Mouse (Mus musculus): ENCODE measurements around the gene Gm7929. TPM values are rescaled to one million over a fixed set of nuclear protein-coding genes. Genes with fewer than 3 reads are reported as not detected.
"Not testable (repeated sequence)": the region's sequence is repeated elsewhere in the genome, so short reads cannot be mapped to it uniquely, and the experiment has no call there.

Gm7929 gene
- not detected in 2 replicates for polyA plus RNA-seq (2015; fragmentation: Nextera tagmentation; extraction: Ambion mirVana)

- 100% methylated on average over 1 of the region's 1 CpGs for WGBS
- not testable (repeated sequence) for H3K9me3 ChIP-seq (ENCODE audit: control insufficient read depth, low read length); H3K36me3 ChIP-seq (ENCODE audit: control insufficient read depth, insufficient read depth); ATAC-seq; H3K9ac ChIP-seq (replicated peaks; ENCODE audit: low read depth, low read length); H3K27ac ChIP-seq (ENCODE audit: low read length); H3K4me2 ChIP-seq (ENCODE audit: low read length); H3K4me3 ChIP-seq (replicated peaks; ENCODE audit: low read length); H3K27me3 ChIP-seq (replicated peaks; ENCODE audit: control insufficient read depth, insufficient read depth, low read length); H3K4me1 ChIP-seq (replicated peaks; ENCODE audit: control insufficient read depth, insufficient read depth, low read length)
Measured at GRCm38 (mm10) chr14:41750514-41750913, at the start of gene Gm7929. TSS of gene Gm7929 (minus strand) at chr14:41750614.

DNA sequence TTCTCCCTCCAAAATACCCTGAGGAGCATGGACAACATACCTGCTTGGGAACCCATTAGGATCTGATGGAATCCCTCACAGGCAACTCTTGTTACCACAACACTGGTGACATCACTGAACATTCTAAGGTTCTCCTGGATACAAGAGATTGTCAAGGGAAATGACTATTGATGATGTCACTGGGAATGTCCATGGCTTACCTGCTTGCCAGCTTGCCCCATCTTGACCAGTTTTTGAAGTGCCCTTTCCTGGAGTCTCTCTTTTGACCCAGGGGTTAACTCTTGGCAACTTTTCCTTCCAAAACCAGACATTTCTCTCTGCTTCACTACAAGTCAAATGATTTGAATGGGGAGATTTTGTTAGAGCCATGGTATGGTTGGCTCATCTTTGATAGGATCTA, 21.9 kb upstream of the Gm7929 start, which contains the start of gene Gm47189:
Gene Gm47189, minus strand, starts transcription at position 101 of the 400 bp plus-strand sequence.
- H3K4me1 ChIP-seq (replicated peaks; ENCODE audit: control insufficient read depth, insufficient read depth, low read length); H3K9ac ChIP-seq (replicated peaks; ENCODE audit: low read depth, low read length); H3K4me2 ChIP-seq (ENCODE audit: low read length); H3K27ac ChIP-seq (ENCODE audit: low read length); H3K36me3 ChIP-seq (ENCODE audit: control insufficient read depth, insufficient read depth); H3K9me3 ChIP-seq (ENCODE audit: control insufficient read depth, low read length); ATAC-seq; H3K27me3 ChIP-seq (replicated peaks; ENCODE audit: control insufficient read depth, insufficient read depth, low read length); H3K4me3 ChIP-seq (replicated peaks; ENCODE audit: low read length): not testable (repeated sequence)

DNA sequence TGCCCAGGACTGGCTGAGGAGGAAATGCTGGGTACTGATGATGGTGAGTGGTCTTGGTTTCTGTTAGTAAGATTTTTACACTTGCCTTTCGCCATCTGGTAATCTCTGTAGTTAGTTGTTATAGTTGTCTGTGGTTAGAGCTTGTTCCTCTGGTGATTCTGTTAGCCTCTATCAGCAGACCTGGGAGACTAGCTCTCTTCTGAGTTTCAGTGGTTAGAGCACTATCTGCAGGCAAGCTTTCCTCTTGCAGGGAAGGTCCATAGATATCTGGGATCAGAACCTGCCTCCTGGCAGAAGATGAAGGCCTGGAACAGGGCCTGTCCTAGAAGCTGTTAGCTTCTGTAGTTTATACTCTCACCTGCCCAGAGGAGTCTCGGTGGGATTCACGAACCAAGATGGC, 5.5 kb upstream of the Gm7929 start:
- 90% methylated on average over 2 of the region's 3 CpGs for WGBS
- H3K9ac ChIP-seq (replicated peaks; ENCODE audit: low read depth, low read length); H3K4me3 ChIP-seq (replicated peaks; ENCODE audit: low read length); H3K4me1 ChIP-seq (replicated peaks; ENCODE audit: control insufficient read depth, insufficient read depth, low read length); H3K27ac ChIP-seq (ENCODE audit: low read length); ATAC-seq; H3K27me3 ChIP-seq (replicated peaks; ENCODE audit: control insufficient read depth, insufficient read depth, low read length); H3K4me2 ChIP-seq (ENCODE audit: low read length); H3K9me3 ChIP-seq (ENCODE audit: control insufficient read depth, low read length); H3K36me3 ChIP-seq (ENCODE audit: control insufficient read depth, insufficient read depth): not testable (repeated sequence)

GRCm38 (mm10) chr14:41723437-41723836, 27.0 kb downstream of the Gm7929 start:
- H3K9ac ChIP-seq (replicated peaks; ENCODE audit: low read depth, low read length); H3K27me3 ChIP-seq (replicated peaks; ENCODE audit: control insufficient read depth, insufficient read depth, low read length); H3K4me2 ChIP-seq (ENCODE audit: low read length); H3K4me3 ChIP-seq (replicated peaks; ENCODE audit: low read length); H3K4me1 ChIP-seq (replicated peaks; ENCODE audit: control insufficient read depth, insufficient read depth, low read length); H3K27ac ChIP-seq (ENCODE audit: low read length); H3K36me3 ChIP-seq (ENCODE audit: control insufficient read depth, insufficient read depth); H3K9me3 ChIP-seq (ENCODE audit: control insufficient read depth, low read length); ATAC-seq: not testable (repeated sequence)
- WGBS: 74% methylated on average over 17 of the region's 17 CpGs

GRCm38 (mm10) chr14:41717180-41717579, 33.2 kb downstream of the Gm7929 start:
- not testable (repeated sequence) for H3K27me3 ChIP-seq (replicated peaks; ENCODE audit: control insufficient read depth, insufficient read depth, low read length); H3K36me3 ChIP-seq (ENCODE audit: control insufficient read depth, insufficient read depth); H3K27ac ChIP-seq (ENCODE audit: low read length); H3K9me3 ChIP-seq (ENCODE audit: control insufficient read depth, low read length); H3K4me2 ChIP-seq (ENCODE audit: low read length); H3K9ac ChIP-seq (replicated peaks; ENCODE audit: low read depth, low read length); H3K4me1 ChIP-seq (replicated peaks; ENCODE audit: control insufficient read depth, insufficient read depth, low read length); H3K4me3 ChIP-seq (replicated peaks; ENCODE audit: low read length); ATAC-seq
- WGBS: 90% methylated on average over 1 of the region's 1 CpGs

- H3K9me3 ChIP-seq (ENCODE audit: control insufficient read depth, low read length); H3K27me3 ChIP-seq (replicated peaks; ENCODE audit: control insufficient read depth, insufficient read depth, low read length); H3K4me3 ChIP-seq (replicated peaks; ENCODE audit: low read length); H3K36me3 ChIP-seq (ENCODE audit: control insufficient read depth, insufficient read depth); H3K4me1 ChIP-seq (replicated peaks; ENCODE audit: control insufficient read depth, insufficient read depth, low read length); ATAC-seq; H3K27ac ChIP-seq (ENCODE audit: low read length); H3K4me2 ChIP-seq (ENCODE audit: low read length); H3K9ac ChIP-seq (replicated peaks; ENCODE audit: low read depth, low read length): not testable (repeated sequence)
- WGBS: no CpG with 5 or more reads among the region's 3 CpGs
Measured at GRCm38 (mm10) chr14:41701785-41702184, 48.6 kb downstream of the Gm7929 start, which contains the start of gene Gm8068. TSS of gene Gm8068 (minus strand) at chr14:41701885.

Other genes with a start within 250 kb of the Gm7929 start
- gene Gm7970, start 195.0 kb downstream of the Gm7929 start, polyA plus RNA-seq (2015; fragmentation: Nextera tagmentation; extraction: Ambion mirVana): not detected in 2 replicates
- not detected in 2 replicates for gene 1700049E17Rik2, start 177.4 kb downstream of the Gm7929 start, polyA plus RNA-seq (2015; fragmentation: Nextera tagmentation; extraction: Ambion mirVana)
- gene Gm3072, start 126.0 kb downstream of the Gm7929 start, polyA plus RNA-seq (2015; fragmentation: Nextera tagmentation; extraction: Ambion mirVana): not detected in 2 replicates
- not detected in 2 replicates for gene Gm3676, start 104.1 kb downstream of the Gm7929 start, polyA plus RNA-seq (2015; fragmentation: Nextera tagmentation; extraction: Ambion mirVana)
- not detected in 2 replicates for gene Gm8068, start 48.7 kb downstream of the Gm7929 start, polyA plus RNA-seq (2015; fragmentation: Nextera tagmentation; extraction: Ambion mirVana)
- gene Gm47189, start 21.8 kb upstream of the Gm7929 start, polyA plus RNA-seq (2015; fragmentation: Nextera tagmentation; extraction: Ambion mirVana): not detected in 2 replicates
- gene Gm7980, start 156.7 kb upstream of the Gm7929 start, polyA plus RNA-seq (2015; fragmentation: Nextera tagmentation; extraction: Ambion mirVana): not detected in 2 replicates
- gene 1700049E17Rik1, start 174.3 kb upstream of the Gm7929 start, polyA plus RNA-seq (2015; fragmentation: Nextera tagmentation; extraction: Ambion mirVana): not detected in 2 replicates
- gene 1700024B05Rik, start 193.4 kb upstream of the Gm7929 start, polyA plus RNA-seq (2015; fragmentation: Nextera tagmentation; extraction: Ambion mirVana): not detected in 2 replicates
- gene Gm6401, start 217.3 kb upstream of the Gm7929 start, polyA plus RNA-seq (2015; fragmentation: Nextera tagmentation; extraction: Ambion mirVana): not detected in 2 replicates
- not detected in 2 replicates for gene Gm3543, start 232.7 kb upstream of the Gm7929 start, polyA plus RNA-seq (2015; fragmentation: Nextera tagmentation; extraction: Ambion mirVana)

All from forebrain, embryonic 16.5 days (tissue).